Mouse (Mus musculus) ES-E14 (cell line): ENCODE data around the gene Nps. TPM values are rescaled to one million over a fixed set of nuclear protein-coding genes. Genes with fewer than 3 reads are reported as not detected.

Experiments
- DNase-seq: peaks from one replicate; pipeline ENCODE4 v3.0.0-alpha.2; 2013; ENCODE audit warnings: low read depth, low spot score
- H3K27ac ChIP-seq: 2 replicates; pipeline ENCODE4 v1.5.1; 2012; ENCODE audit warnings: low read depth, mild to moderate bottlenecking, low read length, moderate library complexity, mixed read lengths; ENCODE audit not compliant: poor library complexity, insufficient read depth, severe bottlenecking
- H3K36me3 ChIP-seq: 2 replicates; pipeline ENCODE4 v1.6.1; 2012; ENCODE audit warnings: mild to moderate bottlenecking, low read length, moderate library complexity, mixed read lengths; ENCODE audit not compliant: control insufficient read depth, poor library complexity, insufficient read depth, severe bottlenecking
- H3K4me1 ChIP-seq, 2 experiments: fragments of 150-350 bp in 1 of 2; sonication (generic) in 1 of 2; 2 replicates each; pipeline ENCODE4 v1.6.1; 2012; ENCODE audit warnings: low read length in 2 of 2, mild to moderate bottlenecking in 1 of 2, mixed read lengths in 1 of 2; ENCODE audit not compliant: control insufficient read depth in 2 of 2, insufficient read depth in 2 of 2, poor library complexity in 1 of 2
- H3K4me3 ChIP-seq, 2 experiments: fragments of 150-350 bp in 1 of 2; sonication (generic) in 1 of 2; 2 replicates each; pipeline ENCODE4 v1.5.1; 2012; ENCODE audit warnings: low read length in 2 of 2, low read depth in 1 of 2, mild to moderate bottlenecking in 1 of 2, mixed read lengths in 1 of 2; ENCODE audit not compliant: insufficient read depth in 1 of 2, poor library complexity in 1 of 2, severe bottlenecking in 1 of 2
- H3K9ac ChIP-seq: 2 replicates; pipeline ENCODE4 v1.6.1; 2012; ENCODE audit warnings: low read depth, mild to moderate bottlenecking, low read length, mixed read lengths; ENCODE audit not compliant: poor library complexity, insufficient read depth, severe bottlenecking
- H3K9me3 ChIP-seq: fragments of 150-350 bp; sonication (generic); 2 replicates; pipeline ENCODE4 v1.6.1; 2012; ENCODE audit warnings: low read depth, mild to moderate bottlenecking, low read length; ENCODE audit not compliant: control insufficient read depth, insufficient read depth
- CHD2 ChIP-seq: IDR thresholded peaks from 2 replicates; pipeline ENCODE4 v1.6.1; 2014; ENCODE audit warnings: mild to moderate bottlenecking, low read depth, low read length, inconsistent platforms
- HCFC1 ChIP-seq: IDR thresholded peaks from 2 replicates; pipeline ENCODE4 v1.6.1; 2012; ENCODE audit warnings: low read length, inconsistent platforms, borderline replicate concordance; ENCODE audit not compliant: insufficient read depth
- MAFK ChIP-seq: IDR thresholded peaks from 2 replicates; pipeline ENCODE4 v1.6.1; 2014; ENCODE audit warnings: mild to moderate bottlenecking, low read depth, low read length, inconsistent platforms; ENCODE audit not compliant: insufficient read depth
- ZC3H11A ChIP-seq: IDR thresholded peaks from 2 replicates; pipeline ENCODE4 v1.6.1; 2012; ENCODE audit warnings: low read depth, mild to moderate bottlenecking, inconsistent platforms, low read length, borderline replicate concordance
- ZNF384 ChIP-seq: IDR thresholded peaks from 2 replicates; pipeline ENCODE4 v1.6.1; 2012; ENCODE audit warnings: low read depth, low read length, inconsistent platforms
- in situ Hi-C, 2 experiments: fragments of 600-800 bp; cut with MboI; formaldehyde crosslinking; loops; one replicate each; pipeline ENCODE4 v1.15.1; 2025; ENCODE audit warnings: low sequenced_read_pairs in 2 of 2, inconsistent platforms in 1 of 2; ENCODE audit not compliant: unreplicated experiment in 2 of 2
- total RNA-seq: library from RNA; depleted of rRNA; stranded (reverse); fragments of 300-350 nt; gene quantifications from 2 replicates; pipeline ENCODE4 v1.2.3, GENCODE M21; 2012

Nps gene
- total RNA-seq, 1 experiment = not detected

DNA sequence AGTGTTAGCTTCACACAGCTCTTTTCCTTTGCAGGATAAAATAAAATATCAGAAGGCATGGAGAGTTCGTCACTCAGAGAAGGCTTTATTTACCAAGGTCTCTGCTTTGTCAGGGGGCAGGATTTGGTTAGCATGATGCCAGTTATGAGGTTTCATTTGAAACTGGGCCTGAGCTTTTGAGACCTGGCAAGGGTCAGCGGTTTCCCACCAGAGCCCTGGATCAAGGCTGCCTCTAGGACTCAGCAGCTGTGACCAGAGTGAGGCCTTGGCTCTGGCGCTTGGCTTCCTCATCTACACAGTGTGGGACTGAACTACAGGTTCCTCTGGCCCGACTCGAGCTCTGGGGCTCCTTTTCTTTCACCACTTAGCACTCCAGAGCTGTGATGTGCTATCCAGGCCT is 12.5 kb downstream of the Nps start:
- DNase-seq = no peak
- no peak overlapping the region for H3K9ac ChIP-seq
- in situ Hi-C loops = no loop called here
- no peaks in the 10 kb centered on the region for H3K9me3 ChIP-seq
- TF ChIP-seq MAFK = no peak
- no peak for TF ChIP-seq HCFC1
- TF ChIP-seq CHD2 = no peak
- no peak for TF ChIP-seq ZC3H11A
- TF ChIP-seq ZNF384 = no peak
- no peaks in the 10 kb centered on the region for H3K36me3 ChIP-seq
- H3K27ac ChIP-seq = no peak overlapping the region
- no peaks in the 10 kb centered on the region for H3K4me1 ChIP-seq
- H3K4me3 ChIP-seq = no peak overlapping the region

DNA sequence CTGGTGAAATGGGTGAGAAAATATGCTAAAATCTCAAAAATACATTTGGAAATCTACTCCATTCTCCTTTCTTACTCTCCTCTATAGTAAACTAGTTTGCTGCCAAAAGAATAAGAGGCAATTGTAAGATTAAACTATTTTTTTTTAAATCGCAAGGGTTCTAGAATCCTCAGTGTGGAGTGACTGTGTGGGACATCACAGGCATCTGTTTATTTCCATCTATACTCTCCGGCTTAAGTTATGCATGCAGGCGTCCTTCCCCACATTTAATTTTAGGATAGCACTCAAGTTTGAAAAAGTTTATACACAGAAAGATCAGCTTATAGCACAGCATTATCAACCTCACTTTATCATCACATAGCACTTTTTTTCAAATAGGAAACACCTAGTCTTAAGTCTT is 24.7 kb downstream of the Nps start:
- no peak overlapping the region for H3K9ac ChIP-seq
- no peak for DNase-seq
- H3K27ac ChIP-seq = no peak overlapping the region
- H3K4me1 ChIP-seq = no peaks in the 10 kb centered on the region
- H3K9me3 ChIP-seq = no peaks in the 10 kb centered on the region
- TF ChIP-seq MAFK (no peak), ZNF384 (no peak), ZC3H11A (no peak), HCFC1 (no peak), CHD2 (no peak)
- no peak overlapping the region for H3K4me3 ChIP-seq
- in situ Hi-C loops = no loop called here
- H3K36me3 ChIP-seq = no peaks in the 10 kb centered on the region

DNA sequence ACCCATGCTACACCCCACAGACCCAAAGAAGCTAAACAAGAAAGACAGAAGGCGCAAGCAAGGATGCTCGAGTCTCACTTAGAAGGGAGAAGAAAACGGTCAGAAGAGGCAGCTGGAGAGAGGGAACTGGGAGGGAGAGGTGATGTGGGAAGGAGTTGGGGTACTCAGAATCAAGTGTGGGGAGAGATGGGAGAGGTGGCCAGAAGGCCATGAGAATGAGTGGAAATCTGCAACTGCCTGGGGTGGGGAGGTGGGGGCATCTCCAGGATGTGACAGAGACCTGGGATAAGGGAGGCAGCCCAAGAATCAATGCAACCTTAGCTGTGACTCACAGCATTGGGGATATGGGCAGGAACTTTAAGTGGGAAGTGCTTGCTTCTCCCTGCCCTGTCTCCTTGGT is 31.5 kb downstream of the Nps start:
- DNase-seq = no peak
- no peak for TF ChIP-seq MAFK
- in situ Hi-C loops = no loop called here
- Histone ChIP-seq H3K4me1 (no peaks in the 10 kb centered on the region), H3K36me3 (no peaks in the 10 kb centered on the region), H3K27ac (no peak overlapping the region), H3K9me3 (no peaks in the 10 kb centered on the region), H3K9ac (no peak overlapping the region), H3K4me3 (no peak overlapping the region)

DNA sequence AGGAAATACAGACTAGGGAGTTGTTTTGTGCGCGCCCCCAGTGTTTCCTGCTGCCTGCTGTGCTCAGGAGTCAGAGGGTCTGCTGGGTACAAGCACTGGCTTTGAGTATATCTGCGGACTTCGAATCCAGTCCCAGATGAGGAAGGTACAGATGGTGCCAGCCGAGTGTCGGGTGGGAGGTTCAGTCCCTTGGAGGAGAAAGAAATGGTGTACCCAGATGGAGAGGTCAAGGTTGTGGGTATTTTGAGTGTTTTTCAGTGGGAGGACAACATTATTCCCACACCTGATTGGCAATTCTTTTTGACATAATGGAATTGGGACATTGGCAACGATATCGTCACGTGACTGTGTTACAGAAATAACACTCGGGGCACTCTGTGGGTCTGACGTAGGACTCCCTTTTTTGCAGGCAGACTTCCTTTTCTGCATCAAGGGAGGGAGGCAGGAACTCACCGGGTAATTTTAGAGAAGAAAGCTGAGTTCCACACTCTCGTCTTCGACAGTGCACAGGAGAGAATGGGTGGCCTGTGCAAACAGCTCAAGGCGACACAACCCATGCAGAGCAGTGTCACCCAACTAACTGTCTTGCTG is 33.2 kb downstream of the Nps start:
- Histone ChIP-seq H3K27ac (no peak overlapping the region), H3K4me1 (no peaks in the 10 kb centered on the region), H3K36me3 (no peaks in the 10 kb centered on the region), H3K9ac (no peak overlapping the region), H3K4me3 (no peak overlapping the region), H3K9me3 (no peaks in the 10 kb centered on the region)
- no peak for TF ChIP-seq ZNF384
- TF ChIP-seq ZC3H11A = no peak
- no peak for TF ChIP-seq MAFK
- TF ChIP-seq HCFC1 = no peak
- TF ChIP-seq CHD2 = no peak
- in situ Hi-C loops = no loop called here
- no peak for DNase-seq

DNA sequence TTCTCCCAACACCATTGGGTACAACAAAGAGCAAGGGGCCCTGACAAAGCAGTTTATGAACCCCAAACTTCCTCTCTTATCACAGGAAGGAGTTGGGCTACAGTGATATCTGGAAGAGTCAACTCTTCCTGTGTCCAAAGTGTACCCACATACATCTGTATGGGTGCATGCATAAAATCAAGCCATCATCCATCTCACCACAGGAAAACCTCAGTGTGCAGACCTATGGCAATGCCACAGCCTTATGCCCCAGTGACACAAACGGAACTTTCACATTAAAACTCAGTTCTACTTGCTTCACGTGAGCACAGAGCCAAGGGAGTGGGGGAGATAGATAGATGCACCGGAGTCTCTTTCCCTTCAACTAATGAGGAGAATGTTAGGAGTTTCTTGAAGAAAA is 36.0 kb downstream of the Nps start:
- H3K27ac ChIP-seq = no peak overlapping the region
- H3K36me3 ChIP-seq = no peaks in the 10 kb centered on the region
- TF ChIP-seq MAFK (no peak), HCFC1 (no peak), ZNF384 (no peak)
- in situ Hi-C loops = no loop called here
- no peak overlapping the region for H3K9ac ChIP-seq
- no peaks in the 10 kb centered on the region for H3K9me3 ChIP-seq
- DNase-seq = no peak
- H3K4me3 ChIP-seq = no peak overlapping the region
- H3K4me1 ChIP-seq = no peaks in the 10 kb centered on the region
